Mouse (Mus musculus) v-Abl transformed pro-B cells (cell line): ENCODE results near the gene Ubtd2.

Source experiments
- in situ Hi-C, 2 experiments: fragments of 400-800 bp; cut with MboI; formaldehyde crosslinking; loops; one replicate each; pipeline ENCODE4 v1.15.1; 2025; ENCODE audit not compliant: unreplicated experiment in 2 of 2

Ubtd2 gene

DNA sequence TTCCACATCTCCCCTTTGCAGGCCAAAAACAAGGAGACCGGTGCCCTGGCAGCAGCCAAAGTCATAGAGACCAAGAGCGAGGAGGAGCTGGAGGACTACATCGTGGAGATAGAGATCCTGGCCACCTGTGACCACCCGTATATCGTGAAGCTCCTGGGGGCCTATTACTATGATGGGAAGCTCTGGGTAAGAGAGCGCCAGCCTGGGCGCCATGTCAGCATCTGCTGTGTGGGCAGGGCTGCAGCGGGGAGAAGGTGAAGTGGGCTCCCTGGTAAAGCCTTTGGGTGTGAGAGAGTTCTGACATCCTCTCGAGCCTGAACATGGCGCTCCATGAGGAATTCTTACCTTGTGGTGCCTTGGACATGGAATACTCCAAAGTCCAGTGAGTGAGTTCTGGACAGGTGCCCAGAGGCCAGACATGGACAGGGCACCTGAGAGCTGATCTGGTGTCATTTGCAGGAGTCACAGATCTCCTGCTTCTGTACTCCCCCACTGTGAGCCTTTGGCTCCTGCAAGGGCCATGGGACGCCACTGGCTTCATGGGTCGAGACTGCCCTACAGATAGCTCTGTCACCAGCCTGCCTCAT lies 100.0 kb downstream of the Ubtd2 start:
- in situ Hi-C loops: no loop called here

- in situ Hi-C loops: no loop called here
Observed at GRCm38 (mm10) chr11:32556333-32556990, 101.3 kb downstream of the Ubtd2 start.

- in situ Hi-C loops: no loop called here
Observed at GRCm38 (mm10) chr11:32558026-32558425, 102.9 kb downstream of the Ubtd2 start.

DNA sequence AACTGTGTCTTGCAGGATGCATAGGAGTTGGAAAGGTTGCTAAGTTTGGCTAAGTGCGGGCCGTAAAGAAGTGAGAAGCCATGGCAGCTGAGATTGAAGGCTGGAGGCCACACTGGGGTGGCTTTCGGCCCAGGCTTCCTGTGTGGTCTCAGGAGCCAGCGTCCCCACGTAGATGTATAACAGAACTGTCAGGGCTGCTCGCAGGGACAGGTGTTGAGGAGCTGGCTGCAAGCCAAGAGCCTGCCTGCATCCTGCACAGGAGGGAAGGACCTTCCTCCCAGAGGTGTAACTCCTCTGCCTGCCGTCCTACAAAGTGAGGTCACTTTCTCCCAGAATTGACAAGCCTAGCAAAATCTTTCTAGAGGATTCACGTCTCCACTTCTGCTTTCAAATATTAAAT lies 103.5 kb downstream of the Ubtd2 start:
- in situ Hi-C loops: no loop called here

- in situ Hi-C loops: no loop called here
Observed at GRCm38 (mm10) chr11:32560015-32560770, 105.0 kb downstream of the Ubtd2 start.

DNA sequence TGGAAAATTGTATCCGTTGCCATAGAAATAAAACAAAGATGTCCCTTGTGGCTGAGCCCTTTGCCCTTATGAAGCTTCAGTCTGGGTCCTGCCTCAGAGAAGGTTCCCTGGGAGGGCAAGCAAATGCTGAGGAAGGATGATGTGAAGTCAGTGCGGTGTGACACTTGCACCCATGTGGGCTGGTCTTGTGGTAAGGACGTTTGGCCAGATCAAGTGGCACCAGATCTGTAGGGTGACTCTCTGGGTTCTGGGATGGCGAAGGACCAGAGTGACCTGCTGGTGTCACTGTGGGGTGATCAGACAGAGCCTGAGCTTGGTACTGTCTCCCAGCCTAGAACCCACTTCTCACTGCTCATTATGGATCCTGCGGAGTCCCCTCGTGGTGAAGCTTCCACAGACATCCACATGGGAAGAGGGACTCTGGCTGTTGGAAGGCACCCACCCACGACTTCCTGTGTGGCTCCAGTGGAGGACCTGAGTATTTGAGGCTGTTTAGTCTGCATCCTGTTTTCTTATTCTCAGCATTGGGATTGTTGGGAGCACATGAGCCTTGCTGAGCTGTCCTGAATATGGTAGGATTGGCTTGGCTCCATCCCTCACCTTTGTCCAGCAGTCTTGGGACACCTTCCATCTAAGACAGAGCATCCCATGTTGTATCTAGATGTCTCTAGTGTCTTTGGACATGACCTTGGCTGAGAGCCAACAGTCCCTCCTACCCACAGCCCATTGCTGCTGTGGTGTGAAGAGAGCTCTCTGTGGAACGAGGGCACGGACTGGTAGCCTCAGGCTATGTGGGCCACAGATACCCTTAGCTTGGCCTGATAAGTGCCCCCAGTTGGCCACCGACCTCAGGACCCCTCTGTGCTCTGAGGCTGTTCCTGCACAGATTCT lies 106.5 kb downstream of the Ubtd2 start:
- in situ Hi-C loops: no loop called here

DNA sequence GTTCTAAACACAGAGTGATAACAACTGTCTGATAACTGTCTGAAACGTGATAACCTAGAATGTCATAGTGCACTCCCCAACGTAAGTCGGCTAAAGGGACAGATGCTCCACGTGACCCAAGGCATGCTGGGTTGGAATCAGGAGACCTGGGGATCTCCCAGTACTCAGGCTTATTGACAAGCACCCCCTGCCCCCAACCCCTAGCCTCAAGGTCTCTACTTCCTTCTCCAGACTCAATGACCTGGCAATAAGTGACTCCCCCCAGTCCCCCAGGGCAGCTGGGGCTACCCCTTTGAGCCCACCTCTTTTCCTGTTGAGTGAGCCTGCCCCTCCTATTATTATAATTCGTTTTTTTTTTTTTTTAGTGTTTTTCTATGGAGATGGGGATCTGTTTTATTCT lies 107.5 kb downstream of the Ubtd2 start:
- in situ Hi-C loops: no loop called here

DNA sequence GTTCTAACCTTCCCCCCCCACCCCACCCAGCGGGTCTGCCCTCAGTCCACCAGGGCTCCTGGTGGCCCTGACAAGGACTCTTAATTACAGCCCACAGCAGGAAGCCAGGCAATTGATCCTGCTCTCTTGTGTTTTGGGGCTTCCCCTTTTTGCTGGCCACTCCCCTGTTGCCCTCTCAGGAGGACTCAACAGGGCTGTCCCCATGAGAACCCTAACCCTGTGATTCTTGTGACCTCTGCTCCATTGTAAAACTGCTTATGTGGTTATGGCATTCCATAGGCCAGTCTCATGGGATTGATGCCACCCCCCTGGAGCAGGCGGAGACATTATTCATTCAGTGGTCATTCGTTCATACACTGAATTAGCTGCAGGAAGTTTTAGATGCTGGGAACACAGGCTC lies 108.5 kb downstream of the Ubtd2 start:
- in situ Hi-C loops: no loop called here

GRCm38 (mm10) chr11:32564629-32565028 lies 109.5 kb downstream of the Ubtd2 start:
- in situ Hi-C loops: no loop called here

- in situ Hi-C loops: no loop called here
Observed at GRCm38 (mm10) chr11:32565088-32565487, 109.9 kb downstream of the Ubtd2 start.

DNA sequence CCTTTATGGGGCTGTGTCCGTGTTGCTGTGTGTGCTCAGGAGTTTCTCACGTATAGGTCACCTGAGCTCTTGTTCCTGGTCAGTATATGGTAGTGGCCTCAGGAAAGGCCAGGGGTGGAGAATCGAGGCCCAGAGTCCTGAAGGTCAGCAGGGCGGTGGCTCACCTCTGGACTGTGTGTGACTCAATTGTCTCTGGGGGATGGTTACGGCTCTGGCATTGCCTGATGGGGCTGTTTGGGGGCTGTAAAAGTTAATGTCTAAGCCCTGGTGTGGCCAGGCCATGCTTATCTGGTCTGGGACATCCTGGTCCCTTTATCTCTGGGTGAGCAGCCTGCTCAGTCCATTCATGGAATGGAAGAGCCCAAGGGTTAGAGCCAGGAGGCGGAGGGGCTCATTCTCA lies 111.0 kb downstream of the Ubtd2 start:
- in situ Hi-C loops: no loop called here
